Mouse (Mus musculus) embryonic stem cell, embryonic (primary cell): ENCODE data around the gene Fam189a1.

Source experiments
- CTCF ChIA-PET, 4 experiments: fragments of 300-600 bp in 2 of 4; fragments of 350-600 bp in 2 of 4; sonication (Branson Sonifier 250); formaldehyde crosslinking; loops; one replicate each; lab custom pipeline; 2022; ENCODE audit warnings: inconsistent platforms in 2 of 4; lab: Charles Lee
- POLR2A ChIA-PET, 4 experiments: fragments of 300-600 bp in 2 of 4; fragments of 350-600 bp in 2 of 4; sonication (Branson Sonifier 250); formaldehyde crosslinking; loops; one replicate each; lab custom pipeline; 2022; ENCODE audit warnings: antibody characterized with exemption in 4 of 4, inconsistent platforms in 1 of 4; lab: Charles Lee

Gene Fam189a1

DNA sequence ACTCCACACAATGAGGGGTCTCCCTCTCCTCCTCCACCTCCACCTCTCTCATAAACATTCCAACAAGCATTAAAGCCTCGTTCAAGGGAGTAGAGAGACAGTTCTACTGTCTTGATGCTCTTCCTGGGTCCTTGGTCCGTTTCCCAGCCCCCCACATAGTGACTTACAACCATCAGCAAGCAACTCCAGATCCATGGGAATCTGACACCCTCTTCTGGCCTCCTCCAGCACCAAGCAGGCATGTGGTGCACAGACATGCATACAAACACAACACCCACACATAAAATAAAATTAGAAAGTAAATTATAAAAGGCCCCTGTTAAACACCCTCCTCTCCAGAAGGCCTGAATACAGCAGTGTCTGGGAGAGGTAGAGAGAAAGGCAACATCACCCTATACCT lies 317.1 kb downstream of the Fam189a1 start:
- CTCF ChIA-PET: interaction anchor here (0.6 to 2.2 kb wide), 13 partner anchors 8 to 475 kb away, joined by 3 to 14 read pairs (median 4); partner anchors contain the start of gene Nsmce3 (in 1 of the 4)
- POLR2A ChIA-PET: interaction anchor here (0.8 to 5.5 kb wide), 19 partner anchors 8 to 805 kb away, joined by 3 to 49 read pairs (median 7); partner anchors contain the start of genes Nsmce3 (in 4 of the 4), Mcee (in 1 of the 4), Mphosph10 (in 1 of the 4) and Tarsl2 (in 1 of the 4)

DNA sequence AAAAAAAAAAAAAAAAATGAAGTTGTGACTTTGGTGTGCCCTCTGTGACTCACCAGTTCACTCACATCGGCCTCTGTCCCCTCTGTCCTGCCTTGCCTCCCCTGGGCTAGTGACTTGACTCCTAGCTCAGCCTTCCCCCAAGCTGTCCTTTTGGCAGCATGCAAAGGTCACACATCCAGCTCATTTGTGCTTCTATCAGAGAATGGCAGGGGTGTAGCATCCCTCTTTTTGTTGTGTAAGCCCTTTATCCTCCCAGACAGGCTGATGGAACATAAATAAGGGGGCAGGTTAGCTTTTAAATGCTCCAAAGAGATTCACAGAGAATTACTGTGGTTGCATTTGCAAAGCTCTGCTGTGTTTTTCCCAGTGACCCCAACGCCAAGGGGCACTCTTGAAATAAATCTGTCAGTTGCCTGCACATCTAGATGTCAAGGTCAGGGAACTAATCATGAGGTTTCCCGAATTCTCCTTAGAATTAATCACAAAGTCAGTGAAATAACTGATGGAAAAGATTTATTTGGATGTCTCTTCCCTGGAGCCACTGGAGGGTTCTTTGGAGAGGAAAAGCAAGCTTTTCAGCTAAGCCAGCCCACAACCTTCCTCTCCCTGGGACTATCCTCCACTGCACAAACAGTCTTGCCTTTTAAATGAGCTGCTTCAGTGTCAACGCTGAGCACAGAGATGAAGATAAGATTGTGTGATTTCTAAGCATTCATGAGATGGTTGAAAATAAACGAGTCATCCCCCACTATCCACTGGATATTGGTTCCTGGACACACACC lies 326.0 kb downstream of the Fam189a1 start:
- ChIA-PET CTCF (interaction anchor here (0.5 to 2.8 kb wide), 9 partner anchors 9 to 1078 kb away, joined by 3 to 14 read pairs (median 4); partner anchors contain the start of gene Nsmce3 (in 1 of the 4)), POLR2A (interaction anchor here (0.6 to 3.3 kb wide), 28 partner anchors 9 to 878 kb away, joined by 3 to 49 read pairs (median 5); partner anchors contain the start of genes Nsmce3 (in 3 of the 4), Mcee (in 2 of the 4), Mphosph10 (in 2 of the 4) and Tarsl2 (in 1 of the 4))

DNA sequence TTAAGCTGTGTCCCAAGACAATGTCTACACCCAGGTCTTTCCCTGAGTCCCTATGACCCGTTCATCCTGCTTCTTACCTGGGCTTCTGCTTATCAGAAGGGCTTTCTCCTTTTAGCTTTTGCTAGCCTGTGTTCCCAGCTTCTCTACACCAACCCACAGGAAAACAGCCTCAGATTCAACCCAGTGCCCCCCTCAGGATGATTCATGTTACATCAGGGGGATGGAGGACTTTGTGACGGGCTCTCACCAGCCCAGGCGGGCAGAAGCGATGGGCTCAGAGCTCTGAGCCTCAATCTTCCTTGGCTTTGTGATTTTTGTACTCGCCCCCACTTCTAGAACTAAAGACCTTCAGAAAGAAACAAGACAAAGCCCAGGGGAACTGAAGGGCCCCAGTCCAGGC lies 335.3 kb downstream of the Fam189a1 start:
- POLR2A ChIA-PET: interaction anchor here in 2 of 4 experiments (0.6 to 3.3 kb wide), 4 partner anchors 9 to 274 kb away, joined by 3 to 18 read pairs (median 4); no protein-coding TSS in a partner anchor

DNA sequence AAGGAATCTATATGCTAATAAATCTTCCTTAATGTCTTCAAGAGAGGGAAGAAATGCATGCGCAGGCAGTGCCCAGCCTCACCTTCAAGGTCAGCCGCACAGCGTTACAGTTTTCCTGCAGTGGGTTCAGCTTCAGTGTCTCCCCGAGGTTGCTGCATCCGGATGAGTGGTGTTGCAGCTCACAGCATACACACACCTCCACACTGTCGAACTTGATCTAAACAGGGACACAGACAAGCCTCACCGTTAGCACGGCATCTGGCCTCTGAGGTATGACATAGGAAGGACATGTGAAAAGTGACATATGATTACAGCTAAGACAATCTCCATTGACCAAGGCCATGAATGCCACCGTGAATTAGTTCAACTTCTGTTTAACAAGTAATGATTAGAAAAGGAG lies 336.7 kb downstream of the Fam189a1 start:
- POLR2A ChIA-PET: interaction anchor here in 2 of 4 experiments (0.6 to 3.3 kb wide), 4 partner anchors 8 to 339 kb away, joined by 3 to 18 read pairs (median 4); no protein-coding TSS in a partner anchor
- CTCF ChIA-PET: no interaction called here

More for the DNA sequence above, 335.3 kb downstream of the Fam189a1 start:
- CTCF ChIA-PET: no interaction called here

DNA sequence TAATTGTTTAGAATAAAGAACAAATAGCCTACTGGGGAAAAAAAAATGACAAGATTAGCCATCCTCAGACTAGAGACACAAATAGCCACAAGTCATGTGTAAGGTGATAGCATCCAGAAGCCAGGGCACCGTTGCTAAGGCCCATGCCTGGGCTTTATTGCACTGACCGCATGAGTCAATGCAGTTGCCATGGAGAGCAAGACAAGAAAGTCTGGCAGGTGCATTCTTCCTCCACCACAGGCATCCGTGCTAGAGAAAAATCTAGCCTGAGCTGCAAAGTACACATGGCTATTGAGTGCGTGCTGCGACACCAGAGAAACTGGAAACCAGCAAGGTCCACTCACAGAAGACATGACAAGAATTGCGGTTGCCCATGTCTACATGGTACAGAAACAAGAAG lies 347.5 kb downstream of the Fam189a1 start:
- POLR2A ChIA-PET: interaction anchor here in 2 of 4 experiments (1.1 to 2.1 kb wide), 5 partner anchors 22 to 624 kb away, joined by 3 to 8 read pairs (median 5); partner anchors contain the start of gene Nsmce3 (in 2 of the 2)
- CTCF ChIA-PET: interaction anchor here in 2 of 4 experiments (0.6 to 1.3 kb wide), 2 partner anchors 33 to 67 kb away, joined by 3 to 4 read pairs; no protein-coding TSS in a partner anchor

DNA sequence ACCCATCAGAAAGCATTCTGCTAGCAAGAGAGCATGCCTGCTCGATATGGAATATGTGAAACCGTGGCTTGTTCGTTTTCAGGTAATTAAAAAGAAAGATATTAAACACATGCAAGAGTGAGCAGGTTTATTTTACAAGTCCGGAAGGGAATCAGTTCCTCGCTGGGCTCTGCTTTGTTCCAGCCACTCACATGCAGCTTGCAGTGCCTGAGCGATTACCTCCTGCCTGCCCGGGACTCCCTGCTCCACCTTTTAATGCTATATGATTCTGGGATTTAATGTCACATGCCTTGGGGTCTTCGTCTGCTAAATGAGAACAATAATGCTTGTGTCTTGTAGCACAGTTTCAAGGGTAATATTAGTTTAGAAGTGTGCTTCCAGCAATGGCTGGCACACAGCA lies 351.3 kb downstream of the Fam189a1 start:
- ChIA-PET CTCF (no interaction called here), POLR2A (no interaction called here)

DNA sequence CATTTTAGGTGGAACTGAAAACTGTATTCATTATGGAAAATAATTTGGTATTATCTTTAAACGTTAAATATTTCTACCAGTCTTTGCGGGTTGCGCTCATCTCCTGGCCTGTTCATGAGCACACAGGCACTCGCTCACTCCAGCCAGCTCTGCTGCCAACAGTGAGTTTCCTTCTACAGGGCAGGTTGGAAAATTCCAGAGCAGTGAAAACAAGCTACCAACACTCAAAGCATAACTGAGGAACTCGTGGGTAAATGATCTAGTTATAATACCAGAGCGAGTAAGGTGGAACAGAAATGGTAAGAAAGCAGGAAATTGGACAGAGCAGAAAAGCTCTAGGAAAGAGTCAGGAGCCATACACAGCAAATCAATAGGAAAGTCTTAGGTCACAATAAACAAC lies 360.8 kb downstream of the Fam189a1 start:
- POLR2A ChIA-PET: interaction anchor here in 3 of 4 experiments (0.7 to 1.0 kb wide), 4 partner anchors 45 to 822 kb away, joined by 3 read pairs; partner anchors contain the start of gene Nsmce3 (in 1 of the 3)
- CTCF ChIA-PET: interaction anchor here in 2 of 4 experiments (0.6 to 0.9 kb wide), 3 partner anchors 77 to 1028 kb away, joined by 3 read pairs; partner anchors contain the start of gene Nsmce3 (in 1 of the 2)

DNA sequence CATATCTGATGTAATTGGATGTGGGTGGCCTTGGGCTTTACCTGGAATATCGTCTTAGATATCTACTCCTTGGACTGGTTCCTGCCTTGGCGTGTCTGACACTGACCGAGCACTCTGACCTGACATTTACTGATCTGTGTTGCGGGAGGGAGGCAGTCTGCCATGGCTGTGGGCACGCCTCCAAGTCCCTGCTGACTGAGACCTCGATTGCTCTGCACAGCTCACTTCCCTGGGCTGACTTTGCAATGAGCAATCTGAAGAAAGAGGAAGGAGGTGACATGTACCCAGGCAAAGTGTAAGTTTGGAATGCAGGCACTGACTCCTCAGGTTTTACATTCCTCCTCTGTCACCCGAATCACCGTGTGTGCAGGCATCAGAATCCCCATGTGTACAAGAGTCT lies 364.3 kb downstream of the Fam189a1 start:
- CTCF ChIA-PET: interaction anchor here in 2 of 4 experiments (0.6 to 0.7 kb wide), 2 partner anchors 19 to 54 kb away, joined by 3 read pairs; no protein-coding TSS in a partner anchor
- POLR2A ChIA-PET: interaction anchor here in 2 of 4 experiments (1.1 to 1.7 kb wide), 2 partner anchors 9 to 81 kb away, joined by 3 to 6 read pairs; partner anchors contain the start of gene Nsmce3 (in 1 of the 2)

DNA sequence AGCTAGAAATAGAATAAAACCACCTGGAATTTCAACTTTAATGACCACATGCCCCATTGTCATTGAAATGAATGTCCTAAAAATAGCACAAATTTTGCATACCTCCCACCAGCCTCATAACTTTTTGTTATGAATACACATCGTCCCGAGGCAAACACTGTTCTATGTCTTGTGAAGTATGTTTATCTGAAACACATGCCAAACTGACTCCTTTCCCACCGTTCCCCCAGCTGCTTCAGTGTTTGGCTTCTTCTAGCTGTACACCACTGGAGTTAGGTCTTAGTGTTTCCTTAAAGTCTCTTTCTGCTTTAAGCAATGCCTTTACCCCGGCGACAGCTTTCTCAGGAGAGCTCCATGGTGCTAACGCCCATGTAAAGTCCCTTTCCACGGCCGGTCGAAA lies 365.2 kb downstream of the Fam189a1 start:
- CTCF ChIA-PET: no interaction called here
- POLR2A ChIA-PET: interaction anchor here in 2 of 4 experiments (1.1 to 1.7 kb wide), 3 partner anchors 10 to 82 kb away, joined by 3 to 6 read pairs (median 5); partner anchors contain the start of gene Nsmce3 (in 1 of the 2)

DNA sequence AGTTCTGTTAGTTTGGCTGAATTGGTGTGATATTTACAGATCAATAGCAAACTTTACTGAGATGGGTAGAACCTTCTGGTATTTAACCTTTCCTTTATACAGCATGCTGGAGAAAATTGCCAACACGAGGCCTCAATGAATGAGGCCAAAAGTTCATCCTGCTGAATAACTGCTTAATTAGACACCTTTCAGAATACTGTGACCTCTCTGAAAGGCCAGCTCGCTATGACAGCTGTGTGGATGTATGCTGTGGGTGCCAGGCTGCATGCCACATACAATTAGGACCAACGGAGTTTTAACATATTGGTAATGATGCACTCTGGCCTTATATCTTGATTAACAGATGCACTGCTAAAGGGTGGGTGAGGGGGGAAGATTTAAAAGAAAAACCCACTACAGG lies 371.3 kb downstream of the Fam189a1 start:
- ChIA-PET POLR2A (interaction anchor here in 1 of 4 experiments (0.6 kb wide), 1 partner anchor 73 kb away, joined by 3 read pairs; no protein-coding TSS in a partner anchor), CTCF (no interaction called here)

DNA sequence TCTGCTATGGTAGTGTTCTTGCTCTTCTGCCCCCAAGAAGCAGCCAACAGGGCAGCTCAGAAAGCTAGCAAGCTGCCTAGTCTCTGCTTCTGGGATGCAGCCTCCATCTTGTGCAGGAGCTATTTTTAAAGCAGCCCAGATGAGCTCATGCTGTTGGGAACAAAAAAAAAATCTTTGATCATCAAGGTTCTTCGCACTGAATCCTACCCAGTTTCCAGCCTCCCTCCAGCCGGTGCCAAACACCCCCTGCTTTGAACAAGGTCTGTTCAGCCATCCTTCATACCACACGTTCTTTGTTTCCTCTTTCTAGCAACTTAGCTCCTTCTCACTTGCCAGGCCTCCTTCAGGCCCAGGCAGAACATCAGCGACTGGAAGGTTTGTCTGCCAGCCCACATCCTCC lies 376.9 kb downstream of the Fam189a1 start:
- ChIA-PET CTCF (no interaction called here), POLR2A (interaction anchor here in 1 of 4 experiments (2.4 kb wide), 1 partner anchor 93 kb away, joined by 10 read pairs; the partner anchor contains the start of gene Nsmce3)

DNA sequence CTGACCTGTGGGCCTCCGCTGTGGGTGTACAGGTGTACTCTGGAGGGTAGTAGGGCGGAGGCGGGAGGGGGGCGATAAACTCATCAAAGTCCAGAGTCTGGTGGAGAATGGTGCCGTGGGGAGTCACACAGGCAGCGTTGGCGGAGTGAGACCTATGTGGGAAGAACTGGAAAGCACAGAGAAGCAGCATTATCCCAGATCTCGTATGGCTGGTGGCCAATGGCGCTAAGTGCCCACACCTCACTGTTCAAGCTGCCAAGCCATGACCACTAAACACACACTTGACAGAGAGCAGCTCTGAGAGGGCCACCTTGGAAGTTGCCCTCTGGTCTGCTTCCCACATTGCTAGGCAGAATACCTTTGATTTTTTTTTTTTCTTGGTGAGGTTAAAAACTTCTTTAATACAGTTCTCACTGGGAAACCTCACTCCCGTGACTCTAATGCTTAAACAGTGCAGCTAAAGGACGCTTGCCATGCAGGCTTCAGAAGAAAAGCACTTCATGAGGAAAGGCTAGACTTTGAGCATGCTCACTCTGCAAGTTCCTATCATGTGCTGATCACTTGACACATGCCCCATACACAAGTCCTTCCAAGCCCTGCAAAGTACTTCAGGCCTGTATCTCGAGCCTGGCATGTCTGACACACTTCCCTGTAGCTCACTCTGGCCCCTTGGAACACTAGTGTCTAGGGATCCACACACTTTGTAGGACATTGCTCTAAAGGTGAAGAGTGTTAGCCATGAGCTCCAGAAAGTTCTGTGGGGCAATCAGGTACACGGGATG lies 379.5 kb downstream of the Fam189a1 start:
- ChIA-PET CTCF (interaction anchor here in 1 of 4 experiments (0.6 kb wide), 1 partner anchor 32 kb away, joined by 3 read pairs; no protein-coding TSS in a partner anchor), POLR2A (no interaction called here)

DNA sequence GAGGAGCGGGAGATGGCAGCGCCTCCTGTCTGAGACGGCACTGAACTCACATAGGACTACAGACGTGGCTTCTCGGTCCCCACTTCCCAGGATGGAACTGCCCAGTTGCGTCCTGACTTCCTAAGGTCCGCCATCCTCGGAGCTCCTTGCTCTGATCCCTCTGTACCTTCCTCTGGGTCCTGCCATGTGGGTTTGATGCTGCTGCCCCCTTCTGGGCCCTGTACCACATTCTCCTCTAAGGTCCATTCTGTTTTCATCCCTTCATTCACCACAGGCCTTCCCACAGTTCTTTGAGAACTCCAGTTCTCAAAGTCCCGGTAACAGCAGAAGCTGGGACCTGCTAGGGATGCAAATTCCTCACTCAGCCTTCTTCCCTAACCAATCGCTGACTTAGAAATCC lies 382.9 kb downstream of the Fam189a1 start:
- ChIA-PET POLR2A (interaction anchor here in 3 of 4 experiments (0.6 to 1.6 kb wide), 5 partner anchors 11 to 66 kb away, joined by 3 to 4 read pairs (median 3); no protein-coding TSS in a partner anchor), CTCF (interaction anchor here in 3 of 4 experiments (0.5 to 1.5 kb wide), 9 partner anchors 13 to 349 kb away, joined by 3 to 5 read pairs (median 3); no protein-coding TSS in a partner anchor)

DNA sequence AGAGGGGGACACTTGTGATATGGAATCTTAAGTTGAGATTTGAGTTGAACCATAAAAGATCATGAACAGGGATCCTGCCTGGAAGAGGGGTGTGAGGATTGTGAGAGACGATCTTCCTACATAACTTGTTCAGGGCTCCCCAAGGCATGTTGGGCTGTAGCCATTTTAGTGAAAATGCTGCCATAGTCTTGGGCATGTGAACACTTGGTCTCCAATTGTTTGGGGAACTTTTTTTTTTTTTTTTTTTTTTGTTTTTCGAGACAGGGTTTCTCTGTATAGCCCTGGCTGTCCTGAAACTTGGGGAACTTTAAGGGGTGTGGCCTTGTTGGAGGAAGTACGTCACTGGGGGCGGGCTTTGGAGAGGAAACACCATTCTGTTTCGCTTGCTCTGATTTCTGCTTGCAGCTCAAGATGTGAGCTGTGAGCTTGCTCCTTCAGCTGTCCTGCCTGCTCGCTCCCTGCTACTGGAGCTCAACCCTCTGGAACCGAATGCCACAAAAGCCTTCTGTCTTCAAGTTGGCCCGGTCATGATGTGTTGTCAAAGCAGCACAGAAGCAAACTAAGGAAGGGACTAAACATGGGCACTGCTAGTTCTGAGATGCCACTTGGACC lies 385.5 kb downstream of the Fam189a1 start:
- POLR2A ChIA-PET: interaction anchor here in 2 of 4 experiments (0.6 to 0.7 kb wide), 2 partner anchors 102 to 276 kb away, joined by 3 to 4 read pairs; partner anchors contain the start of gene Nsmce3 (in 1 of the 2)
- CTCF ChIA-PET: interaction anchor here in 2 of 4 experiments (0.7 to 1.4 kb wide), 2 partner anchors 19 to 303 kb away, joined by 3 to 5 read pairs; no protein-coding TSS in a partner anchor

DNA sequence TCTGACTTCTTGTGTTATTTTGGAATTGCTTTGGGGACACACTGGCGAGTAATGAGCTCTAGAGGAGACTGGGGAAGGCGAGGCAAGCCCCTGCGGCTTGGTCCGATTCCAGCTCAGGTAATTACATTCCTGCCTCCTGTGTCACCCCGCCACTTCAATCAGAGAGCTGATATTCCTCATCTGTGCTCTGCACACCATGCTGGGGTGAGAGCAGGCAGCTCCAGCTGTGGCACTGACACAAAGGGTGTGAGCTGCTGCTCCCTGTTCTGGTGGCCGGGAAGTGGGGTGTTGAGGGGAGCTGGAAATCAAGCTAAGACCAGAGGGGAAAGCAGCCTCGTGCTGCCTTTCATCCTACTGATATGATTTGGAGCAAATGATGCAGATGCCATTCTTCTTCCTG lies 386.6 kb downstream of the Fam189a1 start:
- POLR2A ChIA-PET: interaction anchor here in 2 of 4 experiments (0.6 to 1.1 kb wide), 2 partner anchors 11 to 385 kb away, joined by 3 to 4 read pairs; no protein-coding TSS in a partner anchor
- CTCF ChIA-PET: no interaction called here

DNA sequence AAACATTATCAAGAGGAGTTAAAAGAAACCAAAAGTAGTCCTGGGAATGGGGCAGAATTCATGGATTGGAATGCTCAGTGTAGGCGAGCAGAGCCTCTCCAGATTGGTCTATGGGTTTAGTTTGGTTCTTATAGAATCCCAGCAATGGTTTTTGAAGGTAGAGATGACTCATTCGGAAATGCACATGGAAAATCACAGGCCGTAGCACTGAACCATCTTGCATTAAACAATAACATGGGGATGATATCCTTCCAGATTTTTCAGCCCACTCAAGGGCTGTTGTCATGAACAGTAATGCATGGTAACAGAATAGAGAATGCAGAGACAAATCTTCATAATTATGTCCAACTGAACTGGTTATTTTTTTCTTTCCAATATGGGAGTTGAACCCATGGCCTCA lies 390.8 kb downstream of the Fam189a1 start:
- ChIA-PET CTCF (no interaction called here), POLR2A (no interaction called here)

DNA sequence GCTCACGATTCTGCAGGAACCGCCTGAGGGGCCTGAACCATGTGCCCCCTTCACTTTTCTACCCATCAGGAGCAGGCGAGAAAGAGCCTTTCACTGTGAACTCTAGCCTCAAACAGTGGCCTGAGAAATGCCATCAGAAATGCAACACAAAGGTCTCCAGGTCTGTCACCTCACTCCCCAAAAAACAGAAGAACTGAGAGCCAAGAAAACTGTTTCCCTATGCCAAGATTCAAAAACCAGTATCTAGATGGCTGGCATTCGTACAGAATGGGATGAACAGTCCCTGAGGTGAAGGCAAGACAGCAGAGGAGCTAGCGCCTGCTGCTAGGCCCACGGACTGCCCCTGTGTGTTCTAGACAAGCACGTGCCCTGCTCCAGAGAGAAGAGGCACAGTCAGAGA lies 401.2 kb downstream of the Fam189a1 start:
- ChIA-PET CTCF (interaction anchor here in 1 of 4 experiments (1.6 kb wide), 1 partner anchor 25 kb away, joined by 3 read pairs; no protein-coding TSS in a partner anchor), POLR2A (no interaction called here)
